Mouse (Mus musculus) midbrain, embryonic 10.5 days (tissue): ENCODE data around the gene Tmtc1. TPM values are rescaled to one million over a fixed set of nuclear protein-coding genes. Genes with fewer than 3 reads are reported as not detected.

Experiments used
- DNase-seq: peaks from one replicate; pipeline ENCODE4 v3.0.0-alpha.2; 2017; ENCODE audit warnings: low spot score
- H3K27ac ChIP-seq: fragments of 300-500 bp; sonication (generic); replicated peaks from 2 replicates; pipeline ENCODE4 v1.5.1; 2016; ENCODE audit warnings: mild to moderate bottlenecking
- H3K27me3 ChIP-seq: fragments of 300-500 bp; sonication (generic); 2 replicates; pipeline ENCODE4 v1.6.1; 2016; ENCODE audit warnings: low read depth, mild to moderate bottlenecking; ENCODE audit not compliant: poor library complexity, severe bottlenecking
- H3K36me3 ChIP-seq: fragments of 300-500 bp; sonication (generic); 2 replicates; pipeline ENCODE4 v1.6.1; 2016; ENCODE audit warnings: mild to moderate bottlenecking, moderate library complexity
- H3K4me1 ChIP-seq: fragments of 300-500 bp; sonication (generic); 2 replicates; pipeline ENCODE4 v1.6.1; 2016
- H3K4me3 ChIP-seq: fragments of 300-500 bp; sonication (generic); 2 replicates; pipeline ENCODE4 v1.5.1; 2016; ENCODE audit warnings: mild to moderate bottlenecking, moderate library complexity
- H3K9me3 ChIP-seq: fragments of 300-500 bp; sonication (generic); replicated peaks from 2 replicates; pipeline ENCODE4 v1.6.1; 2016; ENCODE audit warnings: mild to moderate bottlenecking
- WGBS: fragments of 180-500 bp; shearing (Covaris S2); methylation state at CpG from one replicate; pipeline ENCODE4 v1.1.7; 2016; 5-methylcytosine and 5-hydroxymethylcytosine counted together
- polyA plus RNA-seq: library from polyadenylated mRNA; unstranded; fragments of >200 nt; fragmentation: Nextera tagmentation; extraction: Ambion mirVana; gene quantifications from 2 replicates; pipeline ENCODE4 v1.2.1, GENCODE M21; 2016

Tmtc1 gene
- polyA plus RNA-seq, 1 experiment from 2014 or later, result 0.57 TPM

DNA sequence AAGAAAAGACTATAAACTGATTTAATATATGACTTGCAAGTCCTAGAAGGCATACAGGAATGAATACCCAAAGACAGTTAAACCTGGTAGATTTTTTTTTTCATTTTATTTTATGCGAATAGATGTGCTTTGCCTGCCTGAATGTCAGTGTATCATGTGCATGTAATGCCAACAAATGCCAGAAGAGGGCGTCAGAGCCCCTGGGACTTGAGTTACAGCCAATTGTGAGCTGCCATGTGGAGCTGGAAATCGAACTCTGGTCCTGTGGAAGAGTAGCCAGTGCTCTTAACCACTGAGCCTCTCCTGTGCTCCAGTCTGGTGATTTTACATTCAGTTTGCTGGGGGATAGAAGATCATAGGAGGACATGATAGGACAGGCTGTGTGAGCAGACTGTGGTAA lies 4.0 kb upstream of the Tmtc1 start:
- Histone ChIP-seq H3K4me3 (no peak overlapping the region), H3K27me3 (peaks cover 36% of the 10 kb centered on the region), H3K27ac (no peak overlapping the region), H3K36me3 (no peaks in the 10 kb centered on the region), H3K9me3 (no peaks in the 10 kb centered on the region; the same call in 1 of the 2 replicates), H3K4me1 (peaks cover 22% of the 10 kb centered on the region)
- WGBS, result 69% methylated on average over 3 of the region's 3 CpGs
- DNase-seq, result no peak

GRCm38 (mm10) chr6:148446113-148446512 lies 1.9 kb upstream of the Tmtc1 start:
- Histone ChIP-seq H3K27me3 (peaks cover 56% of the 10 kb centered on the region), H3K27ac (no peak overlapping the region), H3K4me3 (no peak overlapping the region), H3K36me3 (no peaks in the 10 kb centered on the region), H3K4me1 (peaks cover 35% of the 10 kb centered on the region), H3K9me3 (no peaks in the 10 kb centered on the region; the same call in 1 of the 2 replicates)
- WGBS, result 65% methylated on average over 3 of the region's 3 CpGs
- no peak for DNase-seq

- H3K27ac ChIP-seq, result peak overlapping the region; percentile 79; the same call in 1 of the 2 replicates
- no peak for DNase-seq
- H3K27me3 ChIP-seq, result peaks cover 64% of the 10 kb centered on the region
- WGBS, result 6% methylated on average over 9 of the region's 9 CpGs
- H3K36me3 ChIP-seq, result no peaks in the 10 kb centered on the region
- no peaks in the 10 kb centered on the region; the same call in 1 of the 2 replicates for H3K9me3 ChIP-seq
- peaks cover 35% of the 10 kb centered on the region for H3K4me1 ChIP-seq
- H3K4me3 ChIP-seq, result peak overlapping the region; percentile 79
Measured at GRCm38 (mm10) chr6:148444796-148445195, 607 bp upstream of the Tmtc1 start.

DNA sequence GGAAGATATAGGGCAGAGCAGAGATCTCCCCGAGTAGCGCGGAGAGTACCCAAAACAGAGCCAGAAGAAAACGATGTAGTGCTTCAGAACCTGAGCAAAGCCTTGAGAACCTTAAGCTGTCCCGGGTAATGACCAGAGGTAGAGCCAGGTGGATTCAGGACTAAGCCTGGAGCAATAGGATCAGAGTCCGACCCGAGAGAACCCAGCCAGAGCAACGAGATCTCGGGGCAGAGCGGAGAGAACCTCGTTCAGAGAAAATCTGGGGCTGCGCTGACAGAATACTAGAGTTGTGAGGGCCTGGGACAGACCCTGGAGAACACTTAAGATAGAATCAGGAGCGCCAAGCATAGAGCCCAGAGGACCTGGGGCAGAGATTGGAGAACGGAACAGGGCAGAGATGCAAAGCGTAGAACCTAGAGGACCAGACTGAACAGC lies 881 bp downstream of the Tmtc1 start:
- peaks cover 35% of the 10 kb centered on the region for H3K4me1 ChIP-seq
- DNase-seq, result peak; percentile 40
- no peaks in the 10 kb centered on the region; the same call in 1 of the 2 replicates for H3K9me3 ChIP-seq
- H3K36me3 ChIP-seq, result no peaks in the 10 kb centered on the region
- 4% methylated on average over 15 of the region's 15 CpGs for WGBS
- H3K27ac ChIP-seq, result no peak overlapping the region
- H3K27me3 ChIP-seq, result peaks cover 64% of the 10 kb centered on the region
- H3K4me3 ChIP-seq, result peak overlapping the region; percentile 79

DNA sequence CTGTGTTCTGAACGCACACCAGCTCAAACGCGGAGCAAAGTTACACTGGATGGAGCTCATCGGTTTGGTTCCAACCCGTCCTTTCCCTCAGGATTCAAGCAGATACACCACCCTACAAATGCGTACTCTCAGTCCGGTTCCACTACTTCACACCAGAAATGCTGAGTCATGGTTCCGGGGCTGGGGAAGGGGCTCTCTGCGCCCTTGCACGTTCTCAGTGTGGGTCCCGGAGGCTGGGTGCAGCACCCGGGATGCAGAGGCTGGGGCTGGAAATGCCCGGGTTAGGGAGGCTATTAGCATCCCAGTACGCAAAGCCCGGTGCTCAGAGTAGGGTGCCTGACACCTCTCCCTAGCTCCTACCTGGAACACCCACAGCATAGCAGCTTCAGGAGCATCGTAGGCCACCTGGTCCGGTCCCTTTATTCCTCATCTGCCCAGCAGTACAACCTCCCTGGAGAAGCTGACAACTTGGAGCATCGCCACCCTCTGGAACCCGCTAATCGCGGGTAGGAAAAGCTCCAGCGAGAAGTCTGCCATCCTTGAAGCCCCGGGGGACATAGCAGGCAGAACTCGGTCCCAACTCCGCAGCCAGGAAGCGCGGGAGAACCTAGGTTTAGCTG lies 1.4 kb downstream of the Tmtc1 start:
- DNase-seq, result peak; percentile 62
- Histone ChIP-seq H3K4me3 (peak overlapping the region; percentile 79), H3K27me3 (peaks cover 64% of the 10 kb centered on the region), H3K9me3 (no peaks in the 10 kb centered on the region), H3K4me1 (peaks cover 35% of the 10 kb centered on the region), H3K27ac (no peak overlapping the region), H3K36me3 (no peaks in the 10 kb centered on the region)
- under 1% methylated on average over 27 of the region's 27 CpGs for WGBS

- H3K4me1 ChIP-seq, result peaks cover 29% of the 10 kb centered on the region
- peaks cover 64% of the 10 kb centered on the region for H3K27me3 ChIP-seq
- peak; percentile 18 for DNase-seq
- 11% methylated on average over 5 of the region's 5 CpGs for WGBS
- H3K27ac ChIP-seq, result no peak overlapping the region
- peak overlapping the region; percentile 79; the same call in 1 of the 2 replicates for H3K4me3 ChIP-seq
- no peaks in the 10 kb centered on the region for H3K36me3 ChIP-seq
- H3K9me3 ChIP-seq, result no peaks in the 10 kb centered on the region
Measured at GRCm38 (mm10) chr6:148441871-148442270, 2.3 kb downstream of the Tmtc1 start.

DNA sequence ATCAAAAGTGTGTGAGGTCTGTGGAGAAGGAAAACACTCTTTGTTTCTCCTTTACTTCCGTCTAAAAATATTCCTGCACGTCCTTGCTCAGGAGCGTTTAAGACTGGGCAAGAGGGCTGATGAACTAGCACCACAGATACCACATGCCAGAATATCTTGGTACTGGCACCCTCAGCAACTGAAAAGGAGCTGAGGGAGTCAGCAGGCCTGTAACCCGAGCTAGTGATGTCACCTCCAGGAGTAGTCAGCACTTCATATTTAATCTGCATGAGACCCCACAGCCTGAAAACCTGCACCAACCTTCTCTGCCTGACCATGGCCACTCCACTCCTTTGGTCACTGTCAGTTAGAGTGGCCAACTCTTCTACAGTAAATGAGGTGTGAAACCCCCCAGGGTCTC lies 5.1 kb downstream of the Tmtc1 start:
- WGBS, result 76% methylated on average over 4 of the region's 4 CpGs
- no peak for DNase-seq
- no peaks in the 10 kb centered on the region for H3K36me3 ChIP-seq

GRCm38 (mm10) chr6:148437565-148437964 lies 6.6 kb downstream of the Tmtc1 start:
- DNase-seq, result no peak
- Histone ChIP-seq H3K36me3 (no peaks in the 10 kb centered on the region), H3K27ac (no peak overlapping the region), H3K9me3 (no peaks in the 10 kb centered on the region), H3K4me1 (peaks cover 7% of the 10 kb centered on the region), H3K27me3 (peaks cover 22% of the 10 kb centered on the region), H3K4me3 (no peak overlapping the region)
- WGBS, result 88% methylated on average over 1 of the region's 1 CpGs

More for the DNA sequence above, 5.1 kb downstream of the Tmtc1 start:
- Histone ChIP-seq H3K27me3 (peaks cover 37% of the 10 kb centered on the region), H3K4me3 (no peak overlapping the region), H3K27ac (no peak overlapping the region), H3K9me3 (no peaks in the 10 kb centered on the region), H3K4me1 (peaks cover 22% of the 10 kb centered on the region)

GRCm38 (mm10) chr6:148436441-148437001 lies 7.7 kb downstream of the Tmtc1 start:
- Histone ChIP-seq H3K36me3 (no peaks in the 10 kb centered on the region), H3K27ac (no peak overlapping the region), H3K4me1 (no peaks in the 10 kb centered on the region), H3K27me3 (peaks cover 11% of the 10 kb centered on the region), H3K9me3 (no peaks in the 10 kb centered on the region), H3K4me3 (no peak overlapping the region)
- DNase-seq, result no peak
- WGBS, result 84% methylated on average over 7 of the region's 7 CpGs

- Histone ChIP-seq H3K27ac (no peak overlapping the region), H3K4me3 (no peak overlapping the region), H3K4me1 (0 out of 2 replicates have a peak, but pooled peaks cover 3% of the 10 kb centered on the region), H3K9me3 (no peaks in the 10 kb centered on the region), H3K36me3 (no peaks in the 10 kb centered on the region), H3K27me3 (no peaks in the 10 kb centered on the region)
- no peak for DNase-seq
- 84% methylated on average over 7 of the region's 7 CpGs for WGBS
Measured at GRCm38 (mm10) chr6:148421577-148421976, 22.6 kb downstream of the Tmtc1 start.

GRCm38 (mm10) chr6:148420387-148420786 lies 23.8 kb downstream of the Tmtc1 start:
- 90% methylated on average over 6 of the region's 6 CpGs for WGBS
- H3K27me3 ChIP-seq, result no peaks in the 10 kb centered on the region

DNA sequence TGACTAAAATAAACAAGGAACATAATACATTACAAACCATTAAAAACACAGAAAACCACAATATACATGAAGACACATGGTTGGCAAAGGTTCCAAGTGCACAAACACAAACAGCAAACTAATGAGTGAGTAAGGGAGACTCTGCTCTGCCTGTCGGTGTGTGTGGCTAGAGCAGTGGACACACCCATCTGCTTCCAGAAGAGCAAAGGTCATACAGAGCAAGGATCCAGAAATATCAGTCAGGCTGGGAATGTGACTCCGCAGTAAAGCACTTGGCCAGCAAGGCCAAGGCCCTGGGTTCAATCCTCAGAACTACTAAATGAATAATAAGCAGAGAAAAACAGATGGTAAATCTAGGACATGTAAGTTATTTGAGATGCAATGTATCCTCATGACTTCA lies 27.6 kb downstream of the Tmtc1 start:
- Histone ChIP-seq H3K9me3 (no peaks in the 10 kb centered on the region), H3K27me3 (no peaks in the 10 kb centered on the region), H3K27ac (no peak overlapping the region), H3K4me1 (0 out of 2 replicates have a peak, but pooled peaks cover 3% of the 10 kb centered on the region), H3K4me3 (no peak overlapping the region), H3K36me3 (no peaks in the 10 kb centered on the region)
- WGBS, result 86% methylated on average over 2 of the region's 2 CpGs
- no peak for DNase-seq

More at GRCm38 (mm10) chr6:148420387-148420786, 23.8 kb downstream of the Tmtc1 start:
- Histone ChIP-seq H3K4me1 (0 out of 2 replicates have a peak, but pooled peaks cover 3% of the 10 kb centered on the region), H3K36me3 (no peaks in the 10 kb centered on the region), H3K9me3 (no peaks in the 10 kb centered on the region), H3K4me3 (no peak overlapping the region), H3K27ac (no peak overlapping the region)
- no peak for DNase-seq

DNA sequence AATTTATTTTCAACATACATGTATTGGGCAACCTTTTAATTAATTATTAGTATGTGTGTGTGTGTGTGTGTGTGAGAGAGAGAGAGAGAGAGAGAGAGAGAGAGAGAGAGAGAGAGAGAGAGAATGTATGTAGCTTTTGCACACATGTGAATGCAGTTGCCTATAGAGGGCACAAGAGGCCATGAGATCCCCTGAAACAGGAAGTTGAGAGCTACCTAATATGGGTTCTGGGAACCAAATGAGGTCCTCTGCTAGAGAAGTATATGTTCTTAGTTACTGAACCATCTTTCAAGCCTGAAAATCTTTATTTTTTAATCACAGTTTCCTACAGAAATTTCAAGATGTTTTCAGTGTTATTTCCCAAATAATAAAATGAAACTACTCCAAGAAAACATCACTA lies 30.6 kb downstream of the Tmtc1 start:
- Histone ChIP-seq H3K4me1 (no peaks in the 10 kb centered on the region), H3K27ac (no peak overlapping the region), H3K36me3 (no peaks in the 10 kb centered on the region), H3K27me3 (no peaks in the 10 kb centered on the region), H3K9me3 (no peaks in the 10 kb centered on the region), H3K4me3 (no peak overlapping the region)
- no peak for DNase-seq
